Mouse (Mus musculus) CH12.LX (cell line): ENCODE data around the gene Paics. TPM values are rescaled to one million over a fixed set of nuclear protein-coding genes. Genes with fewer than 3 reads are reported as not detected.

Source experiments
- DNase-seq: peaks from one replicate; pipeline ENCODE4 v3.0.0-alpha.2; 2013; ENCODE audit errors: extremely low read depth
- H3K27ac ChIP-seq: 2 replicates; pipeline ENCODE4 v1.5.1; 2012; ENCODE audit warnings: low read depth, mild to moderate bottlenecking, control low read depth, moderate library complexity; ENCODE audit not compliant: insufficient read depth
- H3K27me3 ChIP-seq: replicated peaks from 2 replicates; pipeline ENCODE3; 2012; ENCODE audit warnings: inconsistent platforms
- H3K36me3 ChIP-seq, 2 experiments: replicated peaks in 1 of 2; 2 replicates each; pipeline versions ENCODE3 to v1.6.1; 2012; ENCODE audit warnings: inconsistent platforms in 1 of 2, low read length in 1 of 2, mild to moderate bottlenecking in 1 of 2, mixed read lengths in 1 of 2, moderate library complexity in 1 of 2; ENCODE audit not compliant: control insufficient read depth in 1 of 2, insufficient read depth in 1 of 2
- H3K4me1 ChIP-seq, 2 experiments: 2 replicates each; pipeline ENCODE4 v1.6.1; 2012; ENCODE audit warnings: inconsistent platforms in 1 of 2, moderate library complexity in 1 of 2; ENCODE audit not compliant: insufficient read depth in 2 of 2, control insufficient read depth in 1 of 2
- H3K4me2 ChIP-seq: 2 replicates; pipeline ENCODE4 v1.6.1; 2012; ENCODE audit warnings: low read depth, mild to moderate bottlenecking, control low read depth; ENCODE audit not compliant: poor library complexity, insufficient read depth, severe bottlenecking
- H3K4me3 ChIP-seq, 3 experiments: fragments of 150-350 bp in 1 of 3; sonication (generic) in 1 of 3; replicated peaks in 1 of 3; 2 replicates each; pipeline versions ENCODE3 to v1.5.1; 2011 to 2012; ENCODE audit warnings: low read depth in 2 of 3, low read length in 2 of 3, mild to moderate bottlenecking in 2 of 3, moderate library complexity in 2 of 3, control low read depth in 1 of 3, improper control_type of control experiment in 1 of 3, inconsistent platforms in 1 of 3, mixed read lengths in 1 of 3; ENCODE audit not compliant: poor library complexity in 1 of 3
- H3K79me2 ChIP-seq: replicated peaks from 2 replicates; pipeline ENCODE4 v1.6.1; 2012; ENCODE audit warnings: mild to moderate bottlenecking, moderate library complexity; ENCODE audit not compliant: control insufficient read depth, poor library complexity, insufficient read depth, severe bottlenecking; ENCODE audit errors: extremely low read depth
- H3K9ac ChIP-seq: 2 replicates; pipeline ENCODE4 v1.6.1; 2012; ENCODE audit warnings: low read depth, mild to moderate bottlenecking, control low read depth, moderate library complexity; ENCODE audit not compliant: insufficient read depth
- H3K9me3 ChIP-seq: replicated peaks from 2 replicates; pipeline ENCODE3; 2012; ENCODE audit warnings: low read length, inconsistent platforms, mixed read lengths
- CTCF ChIP-seq, 2 experiments: IDR thresholded peaks in 1 of 2; conservative IDR thresholded peaks in 1 of 2; 2 replicates each; pipeline ENCODE4 v1.5.1; 2011 to 2012; ENCODE audit warnings: low read depth in 2 of 2, low read length in 2 of 2, improper control_type of control experiment in 1 of 2, inconsistent platforms in 1 of 2, mild to moderate bottlenecking in 1 of 2, moderate library complexity in 1 of 2
- E2F4 ChIP-seq: IDR thresholded peaks from 2 replicates; pipeline ENCODE4 v1.6.1; 2011; ENCODE audit warnings: low read depth, low read length, improper control_type of control experiment; ENCODE audit not compliant: insufficient replicate concordance
- ELF1 ChIP-seq: IDR thresholded peaks from 2 replicates; pipeline ENCODE4 v1.6.1; 2014; ENCODE audit warnings: low read depth, mild to moderate bottlenecking, inconsistent platforms, low read length, improper control_type of control experiment
- EP300 ChIP-seq: IDR thresholded peaks from 2 replicates; pipeline ENCODE4 v1.6.1; 2011; ENCODE audit warnings: low read length, improper control_type of control experiment
- ETS1 ChIP-seq: conservative IDR thresholded peaks from 2 replicates; pipeline ENCODE4 v1.6.1; 2012; ENCODE audit warnings: low read depth, mild to moderate bottlenecking, inconsistent platforms, low read length, improper control_type of control experiment, moderate library complexity
- GABPA ChIP-seq: IDR thresholded peaks from 2 replicates; pipeline ENCODE4 v1.6.1; 2012; ENCODE audit warnings: low read depth, low read length, improper control_type of control experiment, inconsistent platforms; ENCODE audit not compliant: insufficient replicate concordance
- HCFC1 ChIP-seq: IDR thresholded peaks from 2 replicates; pipeline ENCODE4 v1.6.1; 2012; ENCODE audit warnings: low read depth, mild to moderate bottlenecking, inconsistent platforms, low read length, improper control_type of control experiment
- IRF4 ChIP-seq: IDR thresholded peaks from 2 replicates; pipeline ENCODE4 v1.6.1; 2014; ENCODE audit warnings: low read depth, mild to moderate bottlenecking, inconsistent platforms, low read length, improper control_type of control experiment
- JUN ChIP-seq: IDR thresholded peaks from 2 replicates; pipeline ENCODE4 v1.6.1; 2011; ENCODE audit warnings: low read depth, mild to moderate bottlenecking, low read length, improper control_type of control experiment, moderate library complexity; ENCODE audit not compliant: insufficient read depth
- KAT2A ChIP-seq: IDR thresholded peaks from 2 replicates; pipeline ENCODE4 v1.6.1; 2012; ENCODE audit warnings: low read length, improper control_type of control experiment, inconsistent platforms; ENCODE audit not compliant: insufficient replicate concordance
- MAX ChIP-seq: IDR thresholded peaks from 2 replicates; pipeline ENCODE4 v1.6.1; 2011; ENCODE audit warnings: low read length, improper control_type of control experiment
- MAZ ChIP-seq: IDR thresholded peaks from 2 replicates; pipeline ENCODE4 v1.6.1; 2012; ENCODE audit warnings: low read depth, mild to moderate bottlenecking, inconsistent platforms, low read length, improper control_type of control experiment, moderate library complexity
- MEF2A ChIP-seq: IDR thresholded peaks from 2 replicates; pipeline ENCODE4 v1.6.1; 2014; ENCODE audit warnings: low read depth, mild to moderate bottlenecking, inconsistent platforms, low read length, improper control_type of control experiment, borderline replicate concordance
- MXI1 ChIP-seq: IDR thresholded peaks from 2 replicates; pipeline ENCODE4 v1.6.1; 2011; ENCODE audit warnings: mild to moderate bottlenecking, low read depth, low read length, improper control_type of control experiment
- NELFE ChIP-seq: IDR thresholded peaks from 2 replicates; pipeline ENCODE4 v1.6.1; 2011; ENCODE audit warnings: low read depth, low read length, improper control_type of control experiment
- NRF1 ChIP-seq: IDR thresholded peaks from 2 replicates; pipeline ENCODE4 v1.6.1; 2014; ENCODE audit warnings: low read depth, mild to moderate bottlenecking, inconsistent platforms, low read length, improper control_type of control experiment, moderate library complexity
- POLR2A ChIP-seq: IDR thresholded peaks from 2 replicates; pipeline ENCODE4 v1.6.1; 2011; ENCODE audit warnings: low read depth, mild to moderate bottlenecking, improper control_type of control experiment, low read length
- POLR2AphosphoS2 ChIP-seq: IDR thresholded peaks from 2 replicates; pipeline ENCODE4 v1.6.1; 2011; ENCODE audit warnings: low read depth, low read length, improper control_type of control experiment
- SIN3A ChIP-seq: IDR thresholded peaks from 2 replicates; pipeline ENCODE4 v1.6.1; 2012; ENCODE audit warnings: low read length, improper control_type of control experiment, inconsistent platforms
- SMC3 ChIP-seq: IDR thresholded peaks from 2 replicates; pipeline ENCODE4 v1.6.1; 2011; ENCODE audit warnings: low read depth, low read length, improper control_type of control experiment
- TBP ChIP-seq: conservative IDR thresholded peaks from 2 replicates; pipeline ENCODE4 v1.6.1; 2011; ENCODE audit warnings: low read depth, low read length, improper control_type of control experiment
- TCF12 ChIP-seq: IDR thresholded peaks from 2 replicates; pipeline ENCODE4 v1.6.1; 2014; ENCODE audit warnings: low read depth, mild to moderate bottlenecking, inconsistent platforms, low read length, improper control_type of control experiment
- UBTF ChIP-seq: IDR thresholded peaks from 2 replicates; pipeline ENCODE4 v1.6.1; 2012; ENCODE audit warnings: low read depth, mild to moderate bottlenecking, inconsistent platforms, low read length, improper control_type of control experiment, moderate library complexity
- USF2 ChIP-seq: conservative IDR thresholded peaks from 2 replicates; pipeline ENCODE4 v1.6.1; 2011; ENCODE audit warnings: low read depth, low read length, improper control_type of control experiment
- ZKSCAN1 ChIP-seq: IDR thresholded peaks from 2 replicates; pipeline ENCODE4 v1.6.1; 2012; ENCODE audit warnings: low read depth, inconsistent platforms, low read length, improper control_type of control experiment, borderline replicate concordance
- ZMIZ1 ChIP-seq: IDR thresholded peaks from 2 replicates; pipeline ENCODE4 v1.6.1; 2012; ENCODE audit warnings: low read depth, mild to moderate bottlenecking, inconsistent platforms, low read length, improper control_type of control experiment
- dilution Hi-C: fragments of 300-500 bp; cut with MboI; formaldehyde crosslinking; loops from 2 replicates; pipeline ENCODE4 v1.14.3; 2020; ENCODE audit warnings: low sequenced_read_pairs; ENCODE audit not compliant: extremely low pct_unique_long_range_greater_than_20kb, extremely low pct_ligation_motif_present
- in situ Hi-C: fragments of 300-500 bp; cut with MboI; formaldehyde crosslinking; loops from 3 replicates; pipeline ENCODE4 v1.14.3; 2019; ENCODE audit warnings: low sequenced_read_pairs, low pct_ligation_motif_present, low pct_unique_long_range_greater_than_20kb, mixed read lengths
- polyA plus RNA-seq: library from polyadenylated mRNA; unstranded; fragments of >175 nt; gene quantifications from 2 replicates; pipeline ENCODE4 v1.2.1, GENCODE M21; 2012; ENCODE audit warnings: low read depth; ENCODE audit not compliant: insufficient read length
- total RNA-seq, 2 experiments: library from RNA; depleted of rRNA; stranded (reverse); fragments of 300-350 nt in 1 of 2; fragments of >200 nt in 1 of 2; gene quantifications; 2 replicates each; pipeline ENCODE4 v1.2.3; 2012 to 2014

Gene Paics
- total and polyA plus RNA-seq, 3 experiments, result 259 to 440 (median 274) TPM

GRCm38 (mm10) chr5:76905405-76906154 lies 45.5 kb upstream of the Paics start, which contains the start of gene Aasdh:
Gene Aasdh (minus strand): TSS chr5:76905514.
- in situ Hi-C loops, result no loop called here
- Histone ChIP-seq H3K9ac (peak within 1 kb of the TSS; percentile 67), H3K27ac (peak within 1 kb of the TSS; percentile 59), H3K4me2 (peak within 1 kb of the TSS; percentile 85), H3K36me3 (peaks cover 15 to 31% of the 10 kb centered on the region in 2 experiments), H3K4me3 (peak within 1 kb of the TSS; percentile 64 to 95 (median 73)), H3K9me3 (no peaks in the 10 kb centered on the region), H3K27me3 (no peaks in the 10 kb centered on the region), H3K4me1 (peaks cover 0 to 11% of the 10 kb centered on the region in 2 experiments; a peak in 1 of 4 replicates), H3K79me2 (no peaks in the 10 kb centered on the region)
- dilution Hi-C loops, result no loop called here
- DNase-seq, result peak; percentile 91
- TF ChIP-seq SMC3, result no peak
- peak; percentile 92 for TF ChIP-seq GABPA
- peak; percentile 99 for TF ChIP-seq POLR2A
- TF ChIP-seq NRF1, result peak; percentile 66
- TF ChIP-seq MAZ, result peak; percentile 3; the same call in 1 of the 2 replicates
- TF ChIP-seq HCFC1, result peak; percentile 92
- no peak for TF ChIP-seq USF2
- peak; percentile 91; the same call in 1 of the 2 replicates for TF ChIP-seq POLR2AphosphoS2
- TF ChIP-seq EP300, result no peak
- peak; percentile 92 for TF ChIP-seq ELF1
- TF ChIP-seq SIN3A, result peak; percentile 43; the same call in 1 of the 2 replicates
- TF ChIP-seq ZMIZ1, result peak; percentile 93
- 0 out of 2 replicates have a peak, but pooled peaks have one; percentile 29 for TF ChIP-seq ETS1
- TF ChIP-seq NELFE, result peak; percentile 96
- TF ChIP-seq MEF2A, result peak; percentile 71
- TF ChIP-seq TCF12, result peak; percentile 91
- TF ChIP-seq TBP, result 0 out of 2 replicates have a peak, but pooled peaks have one; percentile 15
- 0 out of 2 replicates have a peak, but pooled peaks have one; percentile 32 for TF ChIP-seq UBTF
- peak; percentile 88; the same call in 1 of the 2 replicates for TF ChIP-seq MXI1
- TF ChIP-seq E2F4, result no peak
- TF ChIP-seq MAX, result peak; percentile 74; the same call in 1 of the 2 replicates
- TF ChIP-seq KAT2A, result peak; percentile 84; the same call in 1 of the 2 replicates
- TF ChIP-seq IRF4, result peak; percentile 59; the same call in 1 of the 2 replicates
- TF ChIP-seq CTCF (conservative IDR thresholded peaks at IDR 0.05 in 1 of 2, IDR thresholded peaks at IDR 0.05 in 1 of 2; ENCODE audit: low read depth in 2 of 2, low read length in 2 of 2), result no peak
- no peak for TF ChIP-seq ZKSCAN1
- TF ChIP-seq JUN, result no peak
